Mouse (Mus musculus): ENCODE data around the gene Cpeb3. TPM values are rescaled to one million over a fixed set of nuclear protein-coding genes. Genes with fewer than 3 reads are reported as not detected.

Cpeb3 gene
- polyA plus RNA-seq, 1 experiment = 10.1 TPM

- Histone ChIP-seq H3K9me3 (ENCODE audit: control insufficient read depth, low read length) (no peaks in the 10 kb centered on the region), H3K4me3 (replicated peaks) (no peak overlapping the region), H3K36me3 (ENCODE audit: control insufficient read depth) (peaks cover 94% of the 10 kb centered on the region), H3K27me3 (ENCODE audit: control insufficient read depth) (no peaks in the 10 kb centered on the region), H3K4me1 (ENCODE audit: control insufficient read depth) (peaks cover 8% of the 10 kb centered on the region)
- no peak for TF ChIP-seq TAL1 (IDR thresholded peaks at IDR 0.05; ENCODE audit: low read length)
- TF ChIP-seq GATA1 (IDR thresholded peaks at IDR 0.05; ENCODE audit: low read length) = no peak
Measured at GRCm38 (mm10) chr19:37004557-37004956, 203.8 kb downstream of the Cpeb3 start.

Other genes with a start within 250 kb of the Cpeb3 start
- 23.8 and 29.4 TPM in 2 replicates for gene March5, start 1.1 kb downstream of the Cpeb3 start, polyA plus RNA-seq (2012)
- 0.15 and 0.24 TPM in 2 replicates for gene Ide, start 129.3 kb upstream of the Cpeb3 start, polyA plus RNA-seq (2012)
- 0.93 and 1.1 TPM in 2 replicates for gene Kif11, start 167.8 kb upstream of the Cpeb3 start, polyA plus RNA-seq (2012)
- gene Hhex, start 226.2 kb upstream of the Cpeb3 start, polyA plus RNA-seq (2012) = 0.22 and 0.34 TPM in 2 replicates